Mouse (Mus musculus) ovary, postnatal 10 days (tissue): ENCODE data around the gene Lpin3.

Experiments used
- DNase-seq: peaks from one replicate; pipeline ENCODE4 v3.0.0; 2022; ENCODE audit warnings: low spot score

Gene Lpin3

GRCm38 (mm10) chr2:160887284-160887683 is 6.8 kb downstream of the Lpin3 start:
- DNase-seq: peak; percentile 54

DNA sequence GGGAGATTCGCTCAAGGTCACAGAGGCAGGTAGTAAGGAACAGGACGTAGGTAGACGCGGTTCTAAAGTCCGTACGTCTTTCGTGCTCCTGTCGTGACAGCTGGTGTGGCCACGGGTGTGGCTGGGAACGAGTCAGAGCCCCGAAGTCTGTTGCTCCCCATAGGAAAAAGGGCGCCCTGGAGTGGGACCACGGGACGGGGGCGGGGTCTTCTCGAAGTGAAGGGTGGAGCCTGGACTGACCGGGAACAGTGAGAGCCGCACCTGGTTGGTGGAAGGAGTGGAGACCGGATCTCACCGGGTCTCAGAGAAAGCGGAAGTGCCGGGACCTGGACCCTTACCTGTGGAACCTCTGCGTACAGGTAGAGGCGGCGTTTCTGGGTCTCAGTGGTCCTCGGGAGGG is 7.4 kb downstream of the Lpin3 start:
- no peak for DNase-seq

DNA sequence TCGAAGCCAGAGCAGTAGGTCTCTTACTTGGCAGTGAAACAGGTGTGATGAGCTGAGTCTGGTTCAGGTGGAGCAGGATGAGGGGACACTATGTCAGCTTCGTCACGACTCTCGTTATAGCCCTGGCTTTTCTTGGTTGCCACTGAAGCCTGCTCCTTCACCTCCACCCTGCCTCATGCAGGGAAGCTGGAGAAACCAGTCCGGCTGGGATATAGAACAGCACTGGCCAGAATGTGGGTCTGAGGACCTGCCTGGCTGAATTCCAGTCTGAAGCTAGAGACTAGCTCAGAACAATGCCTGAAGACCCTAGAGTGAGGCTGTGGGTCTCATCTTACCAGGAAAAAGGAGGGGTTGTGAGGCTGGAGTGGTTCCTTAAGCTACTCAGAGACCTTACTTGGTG is 10.6 kb downstream of the Lpin3 start:
- no peak for DNase-seq

DNA sequence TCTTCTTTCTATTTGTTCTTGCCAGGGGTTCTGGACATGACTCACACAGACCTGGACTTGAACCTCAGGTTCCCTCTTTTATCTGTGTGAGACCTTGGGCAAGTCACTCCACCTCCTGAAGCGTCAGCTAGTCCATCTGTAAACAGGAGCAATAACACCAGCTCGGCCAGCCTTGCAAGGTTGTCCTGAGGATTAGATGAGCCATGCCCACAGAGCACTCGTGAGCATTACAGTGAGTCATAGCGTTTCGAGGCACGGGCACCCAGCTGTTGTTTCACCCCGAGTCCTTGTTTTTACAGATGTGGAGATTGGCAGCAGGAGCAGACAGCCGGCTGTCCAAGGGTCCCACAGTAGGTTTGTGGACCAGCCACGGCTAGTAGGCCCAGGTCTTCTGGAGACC is 11.2 kb downstream of the Lpin3 start:
- DNase-seq: no peak

DNA sequence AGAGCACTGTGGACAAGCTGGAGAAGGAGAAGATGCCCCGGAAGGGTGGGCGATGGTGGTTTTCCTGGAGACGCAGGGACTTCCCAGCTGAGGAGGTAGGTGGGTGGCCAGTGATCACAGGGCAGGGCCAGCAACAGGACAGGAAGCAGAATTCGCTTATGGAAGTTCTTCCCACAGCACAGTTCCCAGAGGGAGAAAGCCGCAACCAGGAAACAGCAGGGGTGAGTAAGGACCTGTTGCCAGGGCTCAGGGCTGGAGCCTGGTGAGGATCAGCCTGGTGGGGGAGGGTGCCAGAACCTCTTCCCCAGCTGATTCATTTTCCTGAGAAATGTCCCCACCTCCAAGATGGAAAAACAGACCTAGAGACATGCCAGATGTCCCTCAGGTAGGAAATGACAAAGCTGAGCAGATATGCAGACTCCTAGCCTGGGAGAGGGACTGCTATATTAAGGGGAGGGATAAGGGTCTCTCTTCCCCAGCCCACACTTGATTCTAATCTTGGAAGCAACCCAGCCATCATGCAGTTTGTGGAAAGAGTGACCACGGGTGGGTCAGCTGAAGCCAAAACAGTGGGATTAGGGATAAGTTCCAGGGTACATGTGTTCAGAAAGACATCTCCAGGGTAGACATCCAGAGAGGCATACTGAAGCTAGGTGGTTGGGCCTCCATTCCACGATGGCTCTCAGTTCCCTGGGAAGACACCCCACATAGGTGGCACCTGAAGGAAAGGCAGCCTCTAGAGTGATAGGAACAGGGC is 21.4 kb downstream of the Lpin3 start:
- no peak for DNase-seq

GRCm38 (mm10) chr2:160905301-160905700 is 24.8 kb downstream of the Lpin3 start:
- no peak for DNase-seq

- no peak for DNase-seq
These were observed 25.6 kb downstream of the Lpin3 start for GRCm38 (mm10) chr2:160906101-160906500.

- no peak for DNase-seq
These were observed 28.1 kb downstream of the Lpin3 start for GRCm38 (mm10) chr2:160908607-160909006.

GRCm38 (mm10) chr2:160910633-160911032 is 30.2 kb downstream of the Lpin3 start:
- no peak for DNase-seq

DNA sequence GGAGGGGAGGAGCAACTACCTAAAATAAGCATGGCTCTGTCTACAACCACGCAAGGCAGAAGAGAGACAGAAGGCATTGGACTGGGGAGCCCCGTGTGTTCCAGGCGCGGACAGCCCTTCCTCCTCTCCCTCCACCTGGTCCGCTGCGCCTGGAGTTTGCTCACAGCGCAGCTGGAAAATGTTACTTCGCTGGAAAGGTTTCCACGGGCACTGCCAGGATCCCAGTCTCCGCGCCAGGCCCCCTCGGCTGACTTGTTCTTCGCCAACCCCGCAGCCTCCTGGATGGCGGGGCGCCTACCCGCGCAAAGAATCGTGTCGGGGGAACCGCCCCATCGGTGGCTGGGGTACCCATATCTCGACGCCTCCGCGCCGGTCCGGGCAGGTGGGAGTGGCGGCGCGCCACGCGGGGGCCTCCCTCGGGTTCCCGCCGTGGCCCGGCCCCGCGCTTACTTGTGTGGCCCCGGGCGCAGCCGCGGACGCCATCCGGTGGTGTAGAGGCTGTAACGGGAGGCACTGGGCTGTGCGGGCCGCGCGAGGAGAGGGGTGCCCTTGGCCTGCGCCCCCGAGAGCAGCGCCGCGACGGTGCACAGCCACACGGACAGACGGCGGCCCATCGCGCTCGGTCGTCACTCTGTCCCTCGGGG is 31.2 kb downstream of the Lpin3 start:
- DNase-seq: no peak

- no peak for DNase-seq
These were observed 31.8 kb downstream of the Lpin3 start, which contains the start of gene Emilin3 for GRCm38 (mm10) chr2:160912231-160912671. Gene Emilin3, minus strand, starts transcription at chr2:160912328.

GRCm38 (mm10) chr2:160914656-160915055 is 34.2 kb downstream of the Lpin3 start:
- no peak for DNase-seq

DNA sequence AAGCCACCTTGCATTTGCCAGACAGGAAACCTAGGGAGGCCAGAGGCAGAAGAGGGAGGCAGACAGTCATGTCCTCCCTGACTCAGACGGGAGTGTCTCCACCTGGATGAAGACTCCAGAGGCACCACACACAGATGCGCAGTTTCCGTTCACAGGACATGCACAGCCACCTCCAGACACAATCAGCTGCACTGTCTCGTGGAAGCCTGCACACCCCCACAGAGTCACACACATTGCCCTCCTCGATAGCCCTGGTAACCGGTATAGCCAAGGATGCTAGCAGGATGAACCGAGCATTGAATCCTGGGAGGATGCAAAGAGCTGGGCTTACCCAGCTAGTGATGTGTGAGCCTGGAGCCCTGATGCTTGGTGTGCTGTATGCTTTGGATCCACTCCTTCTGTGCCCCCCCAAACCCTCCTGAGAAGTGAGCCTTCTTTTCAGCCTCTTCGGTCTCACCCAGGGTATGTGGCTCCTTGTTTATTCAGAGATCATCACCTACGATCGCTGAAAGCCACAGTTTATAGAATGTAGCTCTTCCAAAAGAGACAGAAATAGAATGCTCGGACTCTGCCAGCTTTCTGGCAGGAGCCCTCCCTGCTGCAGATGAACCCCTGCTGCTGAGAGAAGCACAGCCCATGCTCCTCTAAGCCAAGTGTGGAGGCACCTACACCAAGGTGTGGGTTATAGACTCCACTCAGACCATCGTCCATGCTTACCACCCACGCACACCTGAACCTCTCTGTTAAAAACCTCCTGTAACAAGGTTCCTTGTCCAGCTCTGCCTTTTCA is 35.5 kb downstream of the Lpin3 start:
- no peak for DNase-seq

DNA sequence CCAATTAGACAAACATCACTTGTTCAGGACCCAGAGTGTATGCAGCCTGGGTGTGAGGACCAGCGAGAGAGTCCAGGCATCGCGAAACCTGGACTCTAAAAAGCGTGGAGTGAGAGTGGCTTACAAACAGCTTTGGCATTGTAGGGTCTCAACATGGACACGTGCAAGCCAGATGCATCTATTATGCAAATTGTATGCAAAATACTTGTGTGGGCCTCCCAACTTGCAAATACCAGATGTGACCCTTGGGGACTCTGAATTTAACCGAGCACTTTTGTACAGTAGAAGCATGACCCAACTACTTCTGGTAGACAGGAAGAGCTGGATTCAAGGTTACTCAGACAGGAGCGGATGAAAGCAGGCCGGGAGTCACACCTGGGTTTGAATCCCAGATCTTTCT is 36.2 kb downstream of the Lpin3 start:
- no peak for DNase-seq

DNA sequence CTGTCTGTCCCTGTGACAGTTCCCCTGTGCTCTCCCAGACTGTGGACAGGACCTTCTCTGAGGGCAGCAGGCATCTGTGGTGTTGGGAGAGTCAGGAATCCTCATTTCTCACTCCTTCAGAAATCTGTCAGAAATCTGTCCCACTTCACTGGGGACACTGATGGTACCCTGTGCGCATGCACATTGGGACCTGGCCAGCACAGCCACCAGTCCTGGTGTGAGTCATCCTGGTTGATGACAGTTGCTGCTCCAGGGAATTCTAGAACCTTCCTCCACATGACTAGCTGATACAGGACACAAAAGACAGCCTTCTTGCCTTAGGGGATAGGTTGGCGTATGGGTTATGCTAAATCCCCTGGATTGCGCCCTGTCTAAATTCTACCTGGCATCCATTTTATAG is 36.8 kb downstream of the Lpin3 start:
- no peak for DNase-seq

GRCm38 (mm10) chr2:160918154-160918929 is 37.9 kb downstream of the Lpin3 start:
- no peak for DNase-seq

GRCm38 (mm10) chr2:160918930-160919215 is 38.4 kb downstream of the Lpin3 start:
- DNase-seq: no peak

DNA sequence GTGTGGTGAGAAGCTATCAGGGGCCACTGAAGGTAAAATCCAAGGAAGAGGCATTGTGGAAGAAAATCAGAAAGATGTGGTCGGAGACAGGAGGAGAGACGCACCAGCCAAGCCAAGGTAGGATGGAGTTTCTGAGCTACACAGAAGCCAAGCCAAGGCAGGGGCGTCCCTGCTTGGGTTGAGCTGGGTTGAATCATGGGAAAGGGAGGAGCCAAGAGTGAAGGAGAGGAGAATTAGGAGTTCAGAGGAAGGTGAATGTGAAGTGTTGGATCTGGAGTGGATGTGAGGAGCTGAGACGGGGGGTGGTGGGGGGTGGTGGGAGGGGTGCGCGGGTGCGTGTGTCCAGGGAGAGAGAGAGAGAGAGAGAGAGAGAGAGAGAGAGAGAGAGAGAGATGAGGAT is 40.8 kb downstream of the Lpin3 start:
- no peak for DNase-seq

DNA sequence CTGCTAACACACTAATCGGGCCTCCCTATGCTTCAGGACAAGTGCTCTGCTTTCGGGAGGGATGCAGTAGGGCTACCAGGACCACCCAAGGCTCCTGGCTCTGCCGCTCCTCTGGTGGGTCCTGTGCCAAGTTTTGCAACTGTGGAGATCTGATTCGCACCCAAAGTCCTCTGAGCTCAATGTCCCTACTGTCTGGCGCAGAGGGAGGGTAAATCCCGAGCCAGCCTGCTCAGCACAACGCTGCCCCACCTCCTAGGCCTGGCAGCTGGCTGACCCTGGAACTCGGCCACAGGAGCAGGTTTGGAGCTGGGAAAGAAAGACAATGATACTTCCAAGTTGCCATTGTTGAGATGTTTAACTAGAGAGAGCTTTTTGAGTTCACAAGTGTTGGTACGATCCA is 44.7 kb downstream of the Lpin3 start:
- DNase-seq: no peak

DNA sequence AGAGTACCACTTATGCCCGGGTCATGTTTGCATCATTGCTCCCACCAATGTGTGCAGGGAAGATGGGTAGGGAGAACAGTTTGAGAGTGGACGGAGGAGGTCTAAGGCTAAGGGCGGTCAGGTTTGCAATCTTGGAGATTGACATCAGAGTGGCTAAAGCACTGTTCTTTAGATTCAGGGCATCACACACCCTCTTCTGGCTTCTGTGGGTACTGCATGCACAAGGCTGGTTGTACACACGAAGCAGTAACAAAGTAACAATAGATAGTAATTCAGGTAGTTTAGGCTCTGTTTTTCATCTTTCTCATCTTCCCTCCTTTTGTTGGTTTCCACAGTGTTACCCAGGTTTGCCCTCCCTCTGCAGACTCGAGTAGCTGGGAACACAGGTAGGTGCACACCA is 50.9 kb downstream of the Lpin3 start:
- DNase-seq: no peak

DNA sequence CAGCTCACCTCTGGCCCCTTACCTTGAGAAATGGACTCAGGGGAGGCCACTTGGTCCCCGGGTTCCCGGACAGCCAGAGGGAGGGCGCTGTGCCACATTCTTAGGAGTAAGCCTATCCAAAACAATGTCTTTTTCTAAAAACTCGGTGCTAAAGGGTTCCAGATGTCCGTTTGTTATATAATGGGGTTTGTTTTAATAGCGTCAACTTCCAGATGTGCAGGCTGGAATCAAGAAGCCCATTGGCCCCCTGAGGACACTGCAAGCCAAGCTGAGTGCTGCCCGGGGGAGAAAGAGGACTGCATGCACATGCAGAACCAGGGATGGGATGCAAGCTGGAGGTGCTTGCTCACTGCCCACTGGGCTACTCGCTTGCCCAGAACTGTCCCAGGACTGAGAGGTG is 51.9 kb downstream of the Lpin3 start:
- no peak for DNase-seq

- DNase-seq: no peak
These were observed 52.5 kb downstream of the Lpin3 start for GRCm38 (mm10) chr2:160932981-160933380.
